Mouse (Mus musculus) intestine, embryonic 15.5 days (tissue): ENCODE measurements around the gene Slc24a3. TPM values are rescaled to one million over a fixed set of nuclear protein-coding genes. Genes with fewer than 3 reads are reported as not detected.

ENCODE experiments used
- ATAC-seq: fragments of 200-750 bp; cut with Nextera tagmentation; 2 replicates; pipeline ENCODE4 v1.8.0; 2017; ENCODE audit warnings: moderate TSS enrichment, moderate library complexity
- H3K27ac ChIP-seq: fragments of 300-500 bp; sonication (generic); 2 replicates; pipeline ENCODE4 v1.5.1; 2015; ENCODE audit warnings: mild to moderate bottlenecking, inconsistent platforms
- H3K27me3 ChIP-seq: fragments of 300-500 bp; sonication (generic); replicated peaks from 2 replicates; pipeline ENCODE4 v1.6.1; 2015; ENCODE audit warnings: inconsistent platforms
- H3K36me3 ChIP-seq: fragments of 300-500 bp; sonication (generic); 2 replicates; pipeline ENCODE4 v1.6.1; 2015; ENCODE audit warnings: inconsistent platforms
- H3K4me1 ChIP-seq: fragments of 300-500 bp; sonication (generic); replicated peaks from 2 replicates; pipeline ENCODE4 v1.6.1; 2015; ENCODE audit warnings: inconsistent platforms
- H3K4me2 ChIP-seq: fragments of 300-500 bp; sonication (generic); replicated peaks from 2 replicates; pipeline ENCODE4 v1.6.1; 2015; ENCODE audit warnings: mild to moderate bottlenecking, inconsistent platforms
- H3K4me3 ChIP-seq: fragments of 300-500 bp; sonication (generic); replicated peaks from 2 replicates; pipeline ENCODE4 v1.5.1; 2015; ENCODE audit warnings: inconsistent platforms
- H3K9ac ChIP-seq: fragments of 300-500 bp; sonication (generic); 2 replicates; pipeline ENCODE4 v1.6.1; 2015; ENCODE audit warnings: inconsistent platforms
- H3K9me3 ChIP-seq: fragments of 300-500 bp; sonication (generic); 2 replicates; pipeline ENCODE4 v1.6.1; 2016; ENCODE audit warnings: inconsistent platforms
- WGBS: fragments of 180-500 bp; shearing (Covaris S2); methylation state at CpG from one replicate; pipeline ENCODE4 v1.1.7; 2015; 5-methylcytosine and 5-hydroxymethylcytosine counted together
- polyA plus RNA-seq: library from polyadenylated mRNA; unstranded; fragments of >200 nt; fragmentation: Nextera tagmentation; extraction: Ambion mirVana; gene quantifications from 2 replicates; pipeline ENCODE4 v1.2.1, GENCODE M21; 2015

Gene Slc24a3
- polyA plus RNA-seq, 1 experiment from 2014 or later = 6.9 TPM

DNA sequence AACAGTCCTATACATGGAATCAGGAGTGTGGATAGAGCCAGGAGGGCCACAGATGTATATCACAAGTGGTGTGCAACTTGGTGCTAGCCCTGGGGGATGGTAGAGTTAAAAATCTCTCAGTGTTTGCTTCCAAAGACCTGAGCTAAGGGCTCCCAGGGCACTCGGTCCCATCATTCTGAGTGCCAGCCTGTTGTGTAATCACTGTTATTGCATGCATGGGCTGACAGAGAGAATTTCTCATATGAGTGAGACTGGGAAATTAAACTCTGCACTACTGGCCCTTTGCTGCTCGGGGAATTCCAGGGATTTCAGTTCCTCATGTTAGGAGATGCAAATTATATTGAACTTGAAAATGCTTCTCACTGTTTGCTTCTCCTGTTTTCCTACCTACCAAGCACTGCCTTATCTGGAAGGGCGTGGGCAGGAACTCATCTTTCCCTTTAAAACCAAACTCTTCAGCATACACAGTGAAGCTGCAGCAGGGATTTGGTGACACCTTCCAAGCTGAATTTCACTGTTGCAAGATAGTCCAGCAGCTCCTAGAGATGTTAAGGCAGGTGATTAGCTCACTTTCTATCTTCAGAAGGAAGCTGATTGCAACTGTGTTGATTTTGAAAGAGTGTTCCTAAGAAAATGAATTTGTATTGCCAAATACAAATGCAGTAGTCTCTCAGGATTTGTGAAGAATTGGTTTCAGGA is 426.2 kb downstream of the Slc24a3 start:
- Histone ChIP-seq H3K9ac (no peak overlapping the region), H3K4me2 (no peak overlapping the region), H3K4me1 (no peaks in the 10 kb centered on the region), H3K4me3 (no peak overlapping the region), H3K36me3 (no peaks in the 10 kb centered on the region), H3K27me3 (no peaks in the 10 kb centered on the region), H3K9me3 (no peaks in the 10 kb centered on the region), H3K27ac (no peak overlapping the region)
- 79% methylated on average over 3 of the region's 3 CpGs for WGBS
- ATAC-seq = no peak

DNA sequence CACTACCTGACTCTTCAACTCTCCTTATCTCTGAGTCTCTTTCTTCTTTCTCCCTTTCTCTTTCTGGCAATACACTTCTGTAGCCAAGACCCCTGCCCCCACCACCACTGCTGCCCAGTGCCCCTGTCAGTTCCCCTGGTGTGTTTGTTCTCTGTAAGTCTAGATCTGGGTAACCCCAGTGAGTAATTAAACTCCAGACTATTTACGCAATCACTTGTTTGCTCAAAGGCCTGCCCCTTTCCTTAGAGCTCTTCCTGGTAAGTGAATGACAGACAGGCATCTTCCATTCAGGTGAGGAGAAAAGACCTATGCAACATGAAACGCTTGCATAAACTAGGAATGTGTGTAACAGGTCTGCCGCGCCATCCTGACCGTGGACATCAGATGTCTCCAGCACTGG is 430.3 kb downstream of the Slc24a3 start:
- H3K9me3 ChIP-seq = no peaks in the 10 kb centered on the region
- H3K4me1 ChIP-seq = no peaks in the 10 kb centered on the region
- ATAC-seq = peak; percentile 65
- no peaks in the 10 kb centered on the region for H3K27me3 ChIP-seq
- H3K4me3 ChIP-seq = no peak overlapping the region
- no peak overlapping the region for H3K9ac ChIP-seq
- H3K4me2 ChIP-seq = no peak overlapping the region
- H3K36me3 ChIP-seq = no peaks in the 10 kb centered on the region
- WGBS = 64% methylated on average over 5 of the region's 5 CpGs
- no peak overlapping the region for H3K27ac ChIP-seq

DNA sequence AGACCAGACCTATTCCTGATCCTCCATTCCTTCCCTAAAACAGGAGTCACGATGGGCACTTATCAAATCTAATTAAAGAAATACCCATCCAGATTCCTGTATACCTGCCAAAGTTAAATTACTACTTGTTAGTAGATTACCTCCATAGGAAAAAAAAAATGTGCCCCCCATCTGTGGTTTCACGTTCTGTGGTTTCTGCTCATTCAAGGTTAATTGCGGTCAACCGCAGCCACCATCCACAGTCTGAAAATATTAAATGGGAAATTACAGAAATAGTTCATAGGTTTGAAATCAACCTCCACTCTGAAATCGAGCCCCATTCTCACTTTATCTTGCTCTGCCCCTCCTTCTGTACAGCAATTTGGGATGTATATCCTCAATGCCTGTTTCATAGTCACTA is 440.3 kb downstream of the Slc24a3 start:
- WGBS = 87% methylated on average over 5 of the region's 5 CpGs
- ATAC-seq = no peak
- no peaks in the 10 kb centered on the region for H3K27me3 ChIP-seq
- H3K4me3 ChIP-seq = no peak overlapping the region
- no peaks in the 10 kb centered on the region for H3K9me3 ChIP-seq
- H3K27ac ChIP-seq = no peak overlapping the region
- H3K4me2 ChIP-seq = no peak overlapping the region
- H3K9ac ChIP-seq = no peak overlapping the region
- H3K36me3 ChIP-seq = no peaks in the 10 kb centered on the region
- H3K4me1 ChIP-seq = no peaks in the 10 kb centered on the region

- Histone ChIP-seq H3K27me3 (no peaks in the 10 kb centered on the region), H3K4me1 (no peaks in the 10 kb centered on the region), H3K27ac (no peak overlapping the region), H3K4me3 (no peak overlapping the region), H3K36me3 (no peaks in the 10 kb centered on the region), H3K9me3 (no peaks in the 10 kb centered on the region), H3K4me2 (no peak overlapping the region), H3K9ac (no peak overlapping the region)
- 47% methylated on average over 15 of the region's 15 CpGs for WGBS
- no peak for ATAC-seq
These were observed 443.5 kb downstream of the Slc24a3 start for GRCm38 (mm10) chr2:145610796-145611705.

DNA sequence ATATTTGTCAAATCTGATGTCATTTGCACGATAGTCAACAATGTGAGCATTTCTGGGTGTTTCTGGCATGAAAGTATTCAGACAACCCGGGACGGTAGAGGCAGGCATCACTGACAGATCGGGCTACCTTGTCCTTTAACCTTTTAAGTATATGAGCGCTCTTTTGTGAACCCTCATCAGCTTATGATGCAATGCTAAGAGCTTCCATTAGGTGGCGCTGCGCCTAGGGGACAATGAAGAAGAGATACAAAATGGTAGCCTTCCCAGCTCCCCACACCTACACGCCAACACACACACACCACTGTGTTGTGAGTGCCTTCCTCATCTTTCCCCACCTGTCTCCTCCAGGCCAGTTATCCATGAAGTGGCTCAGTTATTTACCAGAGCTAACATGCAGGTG is 445.4 kb downstream of the Slc24a3 start:
- Histone ChIP-seq H3K9ac (no peak overlapping the region), H3K27ac (no peak overlapping the region), H3K9me3 (no peaks in the 10 kb centered on the region), H3K4me1 (no peaks in the 10 kb centered on the region), H3K27me3 (no peaks in the 10 kb centered on the region), H3K36me3 (no peaks in the 10 kb centered on the region), H3K4me2 (no peak overlapping the region), H3K4me3 (no peak overlapping the region)
- 70% methylated on average over 8 of the region's 8 CpGs for WGBS
- no peak for ATAC-seq

DNA sequence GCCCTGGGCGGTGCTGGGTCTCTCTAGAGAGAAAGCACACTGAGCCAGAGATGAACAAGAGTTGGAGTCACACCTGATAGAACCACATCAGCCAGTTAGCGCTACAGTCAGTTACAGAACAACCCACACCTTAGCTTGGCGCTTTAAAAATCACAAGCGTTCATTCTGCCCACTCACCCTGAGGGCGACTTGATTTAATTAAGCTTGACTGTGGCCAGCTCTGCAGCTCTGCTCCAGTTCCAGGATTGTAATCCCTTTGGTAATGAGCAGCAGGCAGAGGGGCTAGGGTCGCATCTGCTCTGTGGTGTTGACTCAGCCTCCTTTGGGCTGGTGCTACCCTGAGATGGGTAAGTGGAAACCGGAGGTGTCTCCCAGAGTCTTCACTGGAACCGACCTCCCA is 446.2 kb downstream of the Slc24a3 start:
- 92% methylated on average over 8 of the region's 8 CpGs for WGBS
- H3K9ac ChIP-seq = no peak overlapping the region
- no peak overlapping the region for H3K4me2 ChIP-seq
- H3K36me3 ChIP-seq = no peaks in the 10 kb centered on the region
- H3K27ac ChIP-seq = no peak overlapping the region
- H3K4me3 ChIP-seq = no peak overlapping the region
- no peak for ATAC-seq
- no peaks in the 10 kb centered on the region for H3K4me1 ChIP-seq
- H3K9me3 ChIP-seq = no peaks in the 10 kb centered on the region
- no peaks in the 10 kb centered on the region for H3K27me3 ChIP-seq

GRCm38 (mm10) chr2:145619688-145620087 is 452.1 kb downstream of the Slc24a3 start:
- no peaks in the 10 kb centered on the region for H3K36me3 ChIP-seq
- no peaks in the 10 kb centered on the region for H3K4me1 ChIP-seq
- no peak overlapping the region for H3K27ac ChIP-seq
- no peak overlapping the region for H3K9ac ChIP-seq
- H3K4me3 ChIP-seq = no peak overlapping the region
- H3K4me2 ChIP-seq = no peak overlapping the region
- no peaks in the 10 kb centered on the region for H3K9me3 ChIP-seq
- ATAC-seq = no peak
- H3K27me3 ChIP-seq = no peaks in the 10 kb centered on the region
- 62% methylated on average over 4 of the region's 4 CpGs for WGBS

DNA sequence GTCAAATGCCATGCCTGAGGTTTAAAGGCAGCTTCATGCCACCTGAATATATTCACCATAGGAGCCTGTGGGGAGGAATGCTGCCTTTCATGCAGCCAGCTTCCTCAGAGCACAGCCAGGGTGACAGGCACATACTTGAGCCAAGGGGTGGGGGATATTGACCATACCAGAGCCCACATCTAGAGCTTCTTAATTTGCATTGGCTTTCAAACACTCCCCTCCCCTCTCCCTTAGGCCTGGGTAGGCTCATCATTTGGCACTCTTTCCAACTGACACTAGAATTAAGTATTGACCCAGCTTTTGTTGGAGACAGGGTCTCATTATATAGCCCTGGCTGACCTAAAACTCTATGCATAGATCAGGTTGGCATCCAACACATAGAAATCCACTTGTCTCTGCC is 453.2 kb downstream of the Slc24a3 start:
- Histone ChIP-seq H3K4me3 (no peak overlapping the region), H3K4me2 (no peak overlapping the region), H3K27ac (no peak overlapping the region), H3K36me3 (no peaks in the 10 kb centered on the region), H3K27me3 (no peaks in the 10 kb centered on the region), H3K4me1 (no peaks in the 10 kb centered on the region), H3K9ac (no peak overlapping the region), H3K9me3 (no peaks in the 10 kb centered on the region)
- no peak for ATAC-seq

- Histone ChIP-seq H3K27me3 (no peaks in the 10 kb centered on the region), H3K9me3 (no peaks in the 10 kb centered on the region), H3K4me2 (no peak overlapping the region), H3K4me3 (no peak overlapping the region), H3K4me1 (no peaks in the 10 kb centered on the region), H3K36me3 (no peaks in the 10 kb centered on the region), H3K27ac (no peak overlapping the region), H3K9ac (no peak overlapping the region)
- ATAC-seq = no peak
- WGBS = 14% methylated on average over 9 of the region's 9 CpGs
These were observed 453.6 kb downstream of the Slc24a3 start for GRCm38 (mm10) chr2:145621119-145621518.

DNA sequence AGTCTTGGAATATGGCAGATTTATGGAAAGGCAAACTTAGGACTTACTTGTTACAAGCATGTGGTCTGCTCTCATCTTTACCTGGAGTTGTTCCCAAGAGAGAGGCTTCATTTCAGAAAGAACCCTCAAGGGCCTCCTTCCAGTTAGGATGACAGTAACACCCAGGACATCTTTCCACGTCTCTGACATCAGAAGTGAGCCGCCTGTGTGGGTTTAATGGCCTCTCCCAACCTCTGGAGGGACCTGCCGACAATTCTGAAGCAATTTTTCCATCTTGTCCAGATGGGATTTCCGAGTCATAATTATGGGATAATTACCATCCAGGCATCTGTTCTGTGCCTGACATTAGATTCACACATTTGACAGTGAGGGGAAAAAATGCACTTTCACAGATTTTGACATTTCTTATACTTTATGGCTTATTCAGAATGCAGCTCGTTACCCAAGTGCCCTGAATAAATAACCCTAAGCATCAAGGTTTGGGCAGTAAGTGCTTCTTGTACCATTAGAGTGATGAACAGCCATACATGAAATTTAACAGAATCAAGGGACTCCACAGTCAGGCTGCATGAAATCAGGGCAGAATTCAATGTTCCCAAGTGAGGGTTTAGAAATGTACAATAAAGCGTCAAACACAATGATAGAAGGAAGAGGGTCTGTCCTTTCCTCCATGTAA is 463.7 kb downstream of the Slc24a3 start:
- Histone ChIP-seq H3K36me3 (no peaks in the 10 kb centered on the region), H3K4me3 (no peak overlapping the region), H3K9ac (no peak overlapping the region), H3K9me3 (no peaks in the 10 kb centered on the region), H3K27me3 (no peaks in the 10 kb centered on the region), H3K4me2 (no peak overlapping the region), H3K27ac (no peak overlapping the region), H3K4me1 (no peaks in the 10 kb centered on the region)
- 70% methylated on average over 6 of the region's 6 CpGs for WGBS
- no peak for ATAC-seq

- no peak overlapping the region for H3K4me2 ChIP-seq
- 29% methylated on average over 4 of the region's 4 CpGs for WGBS
- ATAC-seq = peak; percentile 45; the same call in 1 of the 2 replicates
- H3K4me3 ChIP-seq = no peak overlapping the region
- no peak overlapping the region for H3K27ac ChIP-seq
- H3K27me3 ChIP-seq = no peaks in the 10 kb centered on the region
- no peak overlapping the region for H3K9ac ChIP-seq
- H3K36me3 ChIP-seq = no peaks in the 10 kb centered on the region
- no peaks in the 10 kb centered on the region for H3K4me1 ChIP-seq
- H3K9me3 ChIP-seq = no peaks in the 10 kb centered on the region
These were observed 464.2 kb downstream of the Slc24a3 start for GRCm38 (mm10) chr2:145631799-145632174.

- Histone ChIP-seq H3K27ac (no peak overlapping the region), H3K36me3 (no peaks in the 10 kb centered on the region), H3K9ac (no peak overlapping the region), H3K27me3 (no peaks in the 10 kb centered on the region), H3K9me3 (no peaks in the 10 kb centered on the region), H3K4me2 (no peak overlapping the region), H3K4me3 (no peak overlapping the region), H3K4me1 (no peaks in the 10 kb centered on the region)
- 52% methylated on average over 5 of the region's 5 CpGs for WGBS
- ATAC-seq = no peak
These were observed 466.3 kb downstream of the Slc24a3 start for GRCm38 (mm10) chr2:145633811-145634210.
